In genomic region chr3:135511683-135512082, GRCm38 (mm10) we compare ENCODE assay signal across 8 mouse cellular contexts. TPM values are rescaled to one million over a fixed set of nuclear protein-coding genes. Genes with fewer than 3 reads are reported as not detected.
DNase-seq lines count a peak whose midpoint lies in the region; ATAC-seq and TF ChIP-seq lines count a peak whose summit lies in the region.
"Had no signal": no experiment of that assay in that cellular context is flagged by ENCODE, and none has a peak within 500 bp of the region (broad histone marks: within the 10 kb centered on the region; RNA-seq: fewer than 3 reads in every experiment).

No protein-coding gene starts in this region.

- TF ChIP-seq POLR2A in testis, adult 2 months (IDR thresholded peaks at IDR 0.05; ENCODE audit: control insufficient read depth, low read depth, low read length): no peak

- peak; percentile 32; the same call in 1 of the 2 replicates for ATAC-seq in intestine, embryonic 15.5 days
- no peak; the same call in 1 of the 2 replicates for ATAC-seq in intestine, embryonic 16.5 days
- no peak for ATAC-seq in embryonic facial prominence, embryonic 11.5 days (replicated peaks; ENCODE audit: insufficient number of reproducible peaks, low FRiP score, low TSS enrichment, low read depth)
- ATAC-seq: inflammation-experienced regulatory T-cells, adult 6 months had no signal

- no peaks in the 10 kb centered on the region for H3K36me3 ChIP-seq in intestine, embryonic 15.5 days
- H3K36me3 ChIP-seq in intestine, embryonic 16.5 days (ENCODE audit: control insufficient read depth, insufficient read depth, low read length): no peaks in the 10 kb centered on the region
- H3K36me3 ChIP-seq in testis, adult 2 months (ENCODE audit: control insufficient read depth, insufficient read depth, low read length): no peaks in the 10 kb centered on the region
- no peaks in the 10 kb centered on the region; the same call in 1 of the 2 replicates for H3K36me3 ChIP-seq in embryonic facial prominence, embryonic 11.5 days (replicated peaks; ENCODE audit: control insufficient read depth, insufficient read depth, low read depth, low read length)

- 0 out of 2 replicates have a peak, but pooled peaks have one; percentile 9 for TF ChIP-seq CTCF in testis, adult 2 months (IDR thresholded peaks at IDR 0.05; ENCODE audit: control insufficient read depth, insufficient read depth, insufficient replicate concordance, low read depth, low read length)

- H3K4me1 ChIP-seq in intestine, embryonic 15.5 days (replicated peaks): no peaks in the 10 kb centered on the region
- 0 out of 2 replicates have a peak, but pooled peaks cover 1% of the 10 kb centered on the region for H3K4me1 ChIP-seq in intestine, embryonic 16.5 days (ENCODE audit: control insufficient read depth, insufficient read depth, low read length)
- no peaks in the 10 kb centered on the region for H3K4me1 ChIP-seq in testis, adult 2 months (ENCODE audit: control insufficient read depth, insufficient read depth, low read length)
- no peaks in the 10 kb centered on the region for H3K4me1 ChIP-seq in embryonic facial prominence, embryonic 11.5 days (ENCODE audit: control insufficient read depth, insufficient read depth, low read length)

- H3K27me3 ChIP-seq in intestine, embryonic 15.5 days (replicated peaks): no peaks in the 10 kb centered on the region
- no peaks in the 10 kb centered on the region for H3K27me3 ChIP-seq in intestine, embryonic 16.5 days (replicated peaks; ENCODE audit: control insufficient read depth, insufficient read depth, low read length)
- no peaks in the 10 kb centered on the region for H3K27me3 ChIP-seq in testis, adult 2 months (ENCODE audit: control insufficient read depth, insufficient read depth, low read length)
- no peaks in the 10 kb centered on the region for H3K27me3 ChIP-seq in embryonic facial prominence, embryonic 11.5 days (ENCODE audit: control insufficient read depth, insufficient read depth, low read length)

- H3K9ac ChIP-seq in intestine, embryonic 15.5 days: no peak overlapping the region
- H3K9ac ChIP-seq in intestine, embryonic 16.5 days (ENCODE audit: low read depth, low read length): no peak overlapping the region
- H3K9ac ChIP-seq in embryonic facial prominence, embryonic 11.5 days (replicated peaks; ENCODE audit: low read length): no peak overlapping the region

- H3K27ac ChIP-seq in intestine, embryonic 15.5 days: no peak overlapping the region
- no peak overlapping the region for H3K27ac ChIP-seq in intestine, embryonic 16.5 days (ENCODE audit: low read length)
- no peak overlapping the region; the same call in 1 of the 2 replicates for H3K27ac ChIP-seq in testis, adult 2 months (ENCODE audit: control insufficient read depth, insufficient read depth, low read depth, low read length)
- no peak overlapping the region for H3K27ac ChIP-seq in embryonic facial prominence, embryonic 11.5 days (replicated peaks; ENCODE audit: low read depth, low read length)

- H3K4me2 ChIP-seq in intestine, embryonic 15.5 days (replicated peaks): no peak overlapping the region
- H3K4me2 ChIP-seq in intestine, embryonic 16.5 days (ENCODE audit: low read depth, low read length): no peak overlapping the region
- no peak overlapping the region for H3K4me2 ChIP-seq in embryonic facial prominence, embryonic 11.5 days (ENCODE audit: low read depth, low read length)

- DNase-seq in testis, postnatal 10 days (ENCODE audit: low spot score): no peak
- DNase-seq in embryonic facial prominence, embryonic 11.5 days (ENCODE audit: low spot score): peak; percentile 15
- DNase-seq in right cerebral cortex, adult 2 months (ENCODE audit: low spot score in 2 of 2): no peak
- no peak for DNase-seq in urinary bladder, postnatal 14 days (ENCODE audit: low spot score)

- no peaks in the 10 kb centered on the region for H3K9me3 ChIP-seq in intestine, embryonic 15.5 days
- H3K9me3 ChIP-seq in intestine, embryonic 16.5 days (ENCODE audit: control insufficient read depth, low read length): no peaks in the 10 kb centered on the region
- H3K9me3 ChIP-seq in embryonic facial prominence, embryonic 11.5 days (replicated peaks; ENCODE audit: control insufficient read depth, low read length): no peaks in the 10 kb centered on the region

- 45% methylated on average over 11 of the region's 11 CpGs for WGBS in intestine, embryonic 15.5 days
- 44% methylated on average over 11 of the region's 11 CpGs for WGBS in intestine, embryonic 16.5 days
- WGBS in embryonic facial prominence, embryonic 11.5 days: 50% methylated on average over 11 of the region's 11 CpGs

- no peak overlapping the region for H3K4me3 ChIP-seq in intestine, embryonic 15.5 days (replicated peaks)
- H3K4me3 ChIP-seq in intestine, embryonic 16.5 days (ENCODE audit: low read length): no peak overlapping the region
- H3K4me3 ChIP-seq in testis, adult 2 months (ENCODE audit: control insufficient read depth, low read depth, low read length): no peak overlapping the region
- H3K4me3 ChIP-seq in embryonic facial prominence, embryonic 11.5 days (ENCODE audit: low read depth, low read length): no peak overlapping the region

RNA-seq across cellular contexts. Expression of gene Manba, which starts 26.3 kb away (rescaled TPM):
- polyA plus RNA-seq in intestine, embryonic 15.5 days (2015; fragmentation: Nextera tagmentation; extraction: Ambion mirVana): 17.2 and 18.0 TPM in 2 replicates
- 20.1 and 21.3 TPM in 2 replicates for polyA plus RNA-seq in intestine, embryonic 16.5 days (2015; fragmentation: Nextera tagmentation; extraction: Ambion mirVana)
- 5.6 and 8.5 TPM in 2 replicates for polyA plus RNA-seq in testis, adult 2 months (2012; rRNA removed)
- 3.9 TPM in 2 replicates for polyA plus RNA-seq in embryonic facial prominence, embryonic 11.5 days (2014; fragmentation: Nextera tagmentation; extraction: Ambion mirVana)
